Mouse (Mus musculus) testis, adult 2 months (tissue): ENCODE measurements around the gene Qprt.

Experiments
- CTCF ChIP-seq: fragments of 200-500 bp; IDR thresholded peaks from 2 replicates; pipeline ENCODE4 v1.5.1; 2012; ENCODE audit warnings: low read depth, mild to moderate bottlenecking, inconsistent platforms, low read length, moderate library complexity; ENCODE audit not compliant: control insufficient read depth, insufficient read depth, insufficient replicate concordance
- POLR2A ChIP-seq: fragments of 200-500 bp; IDR thresholded peaks from 2 replicates; pipeline ENCODE4 v1.6.1; 2012; ENCODE audit warnings: low read depth, mild to moderate bottlenecking, inconsistent platforms, low read length, moderate library complexity; ENCODE audit not compliant: control insufficient read depth

- TF ChIP-seq CTCF, result no peak
- TF ChIP-seq POLR2A, result no peak
Observed at GRCm38 (mm10) chr7:127112921-127113597, 9.0 kb downstream of the Qprt start.
